Mouse (Mus musculus): ENCODE data around the gene Tcirg1. TPM values are rescaled to one million over a fixed set of nuclear protein-coding genes. Genes with fewer than 3 reads are reported as not detected.

Gene Tcirg1
- polyA plus RNA-seq, 1 experiment, result 164 TPM

- WGBS, result 3% methylated on average over 12 of the region's 12 CpGs
- DNase-seq (ENCODE audit: low read depth, low spot score), result no peak
Measured at GRCm38 (mm10) chr19:3929211-3929941, 22.4 kb upstream of the Tcirg1 start, which contains the start of gene Aldh3b1. Aldh3b1 (minus strand) TSS chr19:3929808.

GRCm38 (mm10) chr19:3928779-3929178 lies 21.8 kb upstream of the Tcirg1 start:
- DNase-seq (ENCODE audit: low read depth, low spot score), result no peak
- 76% methylated on average over 4 of the region's 4 CpGs for WGBS

GRCm38 (mm10) chr19:3927989-3928388 lies 21.1 kb upstream of the Tcirg1 start:
- 93% methylated on average over 4 of the region's 4 CpGs for WGBS
- DNase-seq (ENCODE audit: low read depth, low spot score), result no peak

- no peak for DNase-seq (ENCODE audit: low read depth, low spot score)
- WGBS, result 72% methylated on average over 6 of the region's 6 CpGs
Measured at GRCm38 (mm10) chr19:3926685-3927084, 19.8 kb upstream of the Tcirg1 start.

GRCm38 (mm10) chr19:3926279-3926678 lies 19.3 kb upstream of the Tcirg1 start:
- DNase-seq (ENCODE audit: low read depth, low spot score), result no peak
- WGBS, result 41% methylated on average over 3 of the region's 3 CpGs

GRCm38 (mm10) chr19:3925859-3926258 lies 18.9 kb upstream of the Tcirg1 start:
- 87% methylated on average over 6 of the region's 6 CpGs for WGBS
- no peak for DNase-seq (ENCODE audit: low read depth, low spot score)

GRCm38 (mm10) chr19:3924868-3925267 lies 17.9 kb upstream of the Tcirg1 start:
- WGBS, result 92% methylated on average over 7 of the region's 7 CpGs
- no peak for DNase-seq (ENCODE audit: low read depth, low spot score)

GRCm38 (mm10) chr19:3924190-3924589 lies 17.3 kb upstream of the Tcirg1 start:
- WGBS, result 76% methylated on average over 8 of the region's 8 CpGs
- DNase-seq (ENCODE audit: low read depth, low spot score), result no peak

GRCm38 (mm10) chr19:3923586-3923985 lies 16.7 kb upstream of the Tcirg1 start:
- DNase-seq (ENCODE audit: low read depth, low spot score), result no peak
- 37% methylated on average over 13 of the region's 13 CpGs for WGBS

- WGBS, result 33% methylated on average over 10 of the region's 10 CpGs
- no peak for DNase-seq (ENCODE audit: low read depth, low spot score)
Measured at GRCm38 (mm10) chr19:3922661-3923371, 15.9 kb upstream of the Tcirg1 start.

- no peak for DNase-seq (ENCODE audit: low read depth, low spot score)
Measured at GRCm38 (mm10) chr19:3919928-3920327, 13.0 kb upstream of the Tcirg1 start.

- 69% methylated on average over 11 of the region's 11 CpGs for WGBS
Measured at GRCm38 (mm10) chr19:3916727-3917126, 9.8 kb upstream of the Tcirg1 start.

GRCm38 (mm10) chr19:3914535-3914934 lies 7.6 kb upstream of the Tcirg1 start:
- DNase-seq (ENCODE audit: low read depth, low spot score), result no peak
- WGBS, result 89% methylated on average over 5 of the region's 5 CpGs

More at GRCm38 (mm10) chr19:3916727-3917126, 9.8 kb upstream of the Tcirg1 start:
- no peak for DNase-seq (ENCODE audit: low read depth, low spot score)

- no peak for DNase-seq (ENCODE audit: low read depth, low spot score)
- 81% methylated on average over 8 of the region's 8 CpGs for WGBS
Measured at GRCm38 (mm10) chr19:3913692-3914091, 6.8 kb upstream of the Tcirg1 start.

GRCm38 (mm10) chr19:3912337-3913204 lies 5.6 kb upstream of the Tcirg1 start, which contains the start of gene Ndufs8:
Ndufs8 (minus strand) TSS chr19:3912774.
- peak; percentile 99 for DNase-seq (ENCODE audit: low read depth, low spot score)
- whole genome bisulfite sequencing, result under 1% methylated on average over 43 of the region's 43 CpGs

- WGBS, result 71% methylated on average over 5 of the region's 5 CpGs
- no peak for DNase-seq (ENCODE audit: low read depth, low spot score)
Measured at GRCm38 (mm10) chr19:3910206-3910605, 3.3 kb upstream of the Tcirg1 start.

GRCm38 (mm10) chr19:3907876-3908660 lies 1.1 kb upstream of the Tcirg1 start:
- WGBS, result 60% methylated on average over 8 of the region's 8 CpGs
- DNase-seq (ENCODE audit: low read depth, low spot score), result no peak

- WGBS, result under 1% methylated on average over 10 of the region's 10 CpGs
- DNase-seq (ENCODE audit: low read depth, low spot score), result no peak
Measured at GRCm38 (mm10) chr19:3906326-3906725, 607 bp downstream of the Tcirg1 start.

- DNase-seq (ENCODE audit: low read depth, low spot score), result no peak
- WGBS, result 6% methylated on average over 6 of the region's 6 CpGs
Measured at GRCm38 (mm10) chr19:3905261-3905969, 1.5 kb downstream of the Tcirg1 start.

Measured in large intestine, adult 2 months (tissue).